Mouse (Mus musculus) gastrocnemius, postnatal 14 days (tissue): ENCODE measurements at regions not wholly inside any gene's neighbourhood (a gene's known extent, or its start where the extent isn't known, plus 50 kb on each side); places are given as distances from the start of the nearest gene placed in this dataset.

Experiments used
- DNase-seq: peaks from one replicate; pipeline ENCODE4 v3.0.0; 2021; ENCODE audit warnings: mixed read lengths
- intact Hi-C: fragments of 180-260 bp; cut with DNase I; formaldehyde crosslinking; loops from one replicate; pipeline ENCODE4 v1.15.1; 2025; ENCODE audit warnings: low total_unique reads

- DNase-seq, result peak; percentile 75
- intact Hi-C loops, result no loop called here
Measured at GRCm38 (mm10) chr9:100194604-100195444, 291.8 kb downstream of the Il20rb start.

GRCm38 (mm10) chr9:100194158-100194557 is 292.4 kb downstream of the Il20rb start:
- intact Hi-C loops, result no loop called here
- no peak for DNase-seq

- DNase-seq, result no peak
- intact Hi-C loops, result no loop called here
Measured at GRCm38 (mm10) chr9:100184081-100184480, 302.5 kb downstream of the Il20rb start.

GRCm38 (mm10) chr9:100176291-100176690 is 300.3 kb upstream of the Sox14 start:
- no peak for DNase-seq

GRCm38 (mm10) chr9:100166256-100166655 is 290.3 kb upstream of the Sox14 start:
- DNase-seq, result no peak
- intact Hi-C loops, result no loop called here

More at GRCm38 (mm10) chr9:100176291-100176690, 300.3 kb upstream of the Sox14 start:
- intact Hi-C loops, result no loop called here

- intact Hi-C loops, result no loop called here
- no peak for DNase-seq
Measured at GRCm38 (mm10) chr9:100161961-100162360, 286.0 kb upstream of the Sox14 start.
